Mouse (Mus musculus): ENCODE results near the gene Zfp969. TPM values are rescaled to one million over a fixed set of nuclear protein-coding genes. Genes with fewer than 3 reads are reported as not detected.

Zfp969 gene
- polyA plus RNA-seq (2014; fragmentation: Illumina TruSeq; extraction: RNeasy Lipid Tissue Mini Kit (QIAGEN cat#74804); ENCODE audit: low read depth, low replicate concordance) = not detected

GRCm38 (mm10) chr2:175703546-175703945 is at the start of gene Zfp969:
TSS of gene Zfp969 (minus strand) at chr2:175703646.

GRCm38 (mm10) chr2:175741237-175741636 is 37.8 kb upstream of the Zfp969 start, which contains the start of gene Gm2007:
TSS of gene Gm2007 (plus strand) at chr2:175741537.

GRCm38 (mm10) chr2:175643678-175644077 is 59.8 kb downstream of the Zfp969 start, which contains the start of gene Gm11007:
TSS of gene Gm11007 (plus strand) at chr2:175643978.

Other genes starting within 250 kb of the Zfp969 start
- 12.4 TPM for gene Zfp965, start 233.7 kb downstream of the Zfp969 start, polyA plus RNA-seq (2014; fragmentation: Illumina TruSeq; extraction: RNeasy Lipid Tissue Mini Kit (QIAGEN cat#74804); ENCODE audit: low read depth, low replicate concordance)
- 0.61 TPM for gene Gm11007, start 59.7 kb downstream of the Zfp969 start, polyA plus RNA-seq (2014; fragmentation: Illumina TruSeq; extraction: RNeasy Lipid Tissue Mini Kit (QIAGEN cat#74804); ENCODE audit: low read depth, low replicate concordance)
- gene Gm2007, start 37.9 kb upstream of the Zfp969 start, polyA plus RNA-seq (2014; fragmentation: Illumina TruSeq; extraction: RNeasy Lipid Tissue Mini Kit (QIAGEN cat#74804); ENCODE audit: low read depth, low replicate concordance) = 0.61 TPM
- gene Gm14288, start 97.4 kb upstream of the Zfp969 start, polyA plus RNA-seq (2014; fragmentation: Illumina TruSeq; extraction: RNeasy Lipid Tissue Mini Kit (QIAGEN cat#74804); ENCODE audit: low read depth, low replicate concordance) = 2.5 TPM
- 10.5 TPM for gene Gm6710, start 165.6 kb upstream of the Zfp969 start, polyA plus RNA-seq (2014; fragmentation: Illumina TruSeq; extraction: RNeasy Lipid Tissue Mini Kit (QIAGEN cat#74804); ENCODE audit: low read depth, low replicate concordance)
- 7.1 TPM for gene Zfp966, start 227.5 kb upstream of the Zfp969 start, polyA plus RNA-seq (2014; fragmentation: Illumina TruSeq; extraction: RNeasy Lipid Tissue Mini Kit (QIAGEN cat#74804); ENCODE audit: low read depth, low replicate concordance)